Mouse (Mus musculus): Measurements from ENCODE around the gene Miga2. TPM values are rescaled to one million over a fixed set of nuclear protein-coding genes. Genes with fewer than 3 reads are reported as not detected.

Gene Miga2
- polyA plus RNA-seq, 1 experiment from 2014 or later = 16.8 TPM

GRCm38 (mm10) chr2:30413038-30413973, 49.3 kb downstream of the Miga2 start:
- TF ChIP-seq CTCF (IDR thresholded peaks at IDR 0.05; ENCODE audit: low read depth) (0 out of 2 replicates have a peak, but pooled peaks have one; percentile 16), EP300 (optimal IDR thresholded peaks at IDR 0.05) (no peak)
- DNase-seq (ENCODE audit: low spot score) (no peak), ATAC-seq (ENCODE audit: low FRiP score, low TSS enrichment) (no peak)
- H3K4me2 ChIP-seq (replicated peaks; ENCODE audit: low read depth) = no peak overlapping the region
- no peak overlapping the region for H3K4me3 ChIP-seq (ENCODE audit: low read depth, low read length)
- no peak overlapping the region for H3K27ac ChIP-seq (replicated peaks)
- H3K4me1 ChIP-seq (replicated peaks; ENCODE audit: control insufficient read depth, insufficient read depth) = no peaks in the 10 kb centered on the region
- no peaks in the 10 kb centered on the region for H3K9me3 ChIP-seq (ENCODE audit: control insufficient read depth, low read length)
- 84% methylated on average over 13 of the region's 16 CpGs for WGBS
- no peak overlapping the region for H3K9ac ChIP-seq (ENCODE audit: low read length)
- no peaks in the 10 kb centered on the region for H3K27me3 ChIP-seq (ENCODE audit: control insufficient read depth, insufficient read depth, low read length)
- H3K36me3 ChIP-seq (ENCODE audit: control insufficient read depth, insufficient read depth, low read length) = peaks cover 2% of the 10 kb centered on the region; the same call in 1 of the 2 replicates

- no peak overlapping the region for H3K27ac ChIP-seq (replicated peaks)
- WGBS = 67% methylated on average over 4 of the region's 4 CpGs
- no peak for ATAC-seq (ENCODE audit: low FRiP score, low TSS enrichment)
- no peaks in the 10 kb centered on the region for H3K27me3 ChIP-seq (ENCODE audit: control insufficient read depth, insufficient read depth, low read length)
- no peak for DNase-seq (ENCODE audit: low spot score)
- H3K36me3 ChIP-seq (ENCODE audit: control insufficient read depth, insufficient read depth, low read length) = peaks cover 2% of the 10 kb centered on the region; the same call in 1 of the 2 replicates
- H3K4me2 ChIP-seq (replicated peaks; ENCODE audit: low read depth) = no peak overlapping the region
- no peak for TF ChIP-seq CTCF (IDR thresholded peaks at IDR 0.05; ENCODE audit: low read depth)
- no peak for TF ChIP-seq EP300 (optimal IDR thresholded peaks at IDR 0.05)
- H3K9ac ChIP-seq (ENCODE audit: low read length) = no peak overlapping the region
- H3K4me3 ChIP-seq (ENCODE audit: low read depth, low read length) = no peak overlapping the region
- no peaks in the 10 kb centered on the region; the same call in 1 of the 2 replicates for H3K4me1 ChIP-seq (replicated peaks; ENCODE audit: control insufficient read depth, insufficient read depth)
- no peaks in the 10 kb centered on the region for H3K9me3 ChIP-seq (ENCODE audit: control insufficient read depth, low read length)
These were observed 50.1 kb downstream of the Miga2 start for GRCm38 (mm10) chr2:30414101-30414500.

GRCm38 (mm10) chr2:30414681-30415080, 50.6 kb downstream of the Miga2 start:
- Histone ChIP-seq H3K27me3 (ENCODE audit: control insufficient read depth, insufficient read depth, low read length) (no peaks in the 10 kb centered on the region), H3K27ac (replicated peaks) (peak overlapping the region; percentile 94; the same call in 1 of the 2 replicates), H3K36me3 (ENCODE audit: control insufficient read depth, insufficient read depth, low read length) (peaks cover 2% of the 10 kb centered on the region; the same call in 1 of the 2 replicates), H3K9me3 (ENCODE audit: control insufficient read depth, low read length) (no peaks in the 10 kb centered on the region), H3K9ac (ENCODE audit: low read length) (peak overlapping the region; percentile 90), H3K4me3 (ENCODE audit: low read depth, low read length) (peak overlapping the region; percentile 95), H3K4me1 (replicated peaks; ENCODE audit: control insufficient read depth, insufficient read depth) (no peaks in the 10 kb centered on the region; the same call in 1 of the 2 replicates), H3K4me2 (replicated peaks; ENCODE audit: low read depth) (peak overlapping the region; percentile 79)
- no peak for DNase-seq (ENCODE audit: low spot score)
- 54% methylated on average over 5 of the region's 5 CpGs for WGBS
- no peak for TF ChIP-seq CTCF (IDR thresholded peaks at IDR 0.05; ENCODE audit: low read depth)
- ATAC-seq (ENCODE audit: low FRiP score, low TSS enrichment) = no peak

- Histone ChIP-seq H3K36me3 (ENCODE audit: control insufficient read depth, insufficient read depth, low read length) (peaks cover 2% of the 10 kb centered on the region; the same call in 1 of the 2 replicates), H3K4me1 (replicated peaks; ENCODE audit: control insufficient read depth, insufficient read depth) (no peaks in the 10 kb centered on the region; the same call in 1 of the 2 replicates), H3K27ac (replicated peaks) (peak within 1 kb of the TSS; percentile 94), H3K4me2 (replicated peaks; ENCODE audit: low read depth) (peak within 1 kb of the TSS; percentile 79), H3K9ac (ENCODE audit: low read length) (peak within 1 kb of the TSS; percentile 90), H3K27me3 (ENCODE audit: control insufficient read depth, insufficient read depth, low read length) (no peaks in the 10 kb centered on the region), H3K4me3 (ENCODE audit: low read depth, low read length) (peak within 1 kb of the TSS; percentile 95), H3K9me3 (ENCODE audit: control insufficient read depth, low read length) (no peaks in the 10 kb centered on the region)
- DNase-seq (ENCODE audit: low spot score) (peak; percentile 94), ATAC-seq (ENCODE audit: low FRiP score, low TSS enrichment) (peak; percentile 91)
- no peak for TF ChIP-seq EP300 (optimal IDR thresholded peaks at IDR 0.05)
- no peak for TF ChIP-seq CTCF (IDR thresholded peaks at IDR 0.05; ENCODE audit: low read depth)
- WGBS = under 1% methylated on average over 51 of the region's 58 CpGs
These were observed 51.3 kb downstream of the Miga2 start, which contains the start of gene Crat for GRCm38 (mm10) chr2:30415157-30415935. Gene Crat, minus strand, starts transcription at chr2:30415813.

GRCm38 (mm10) chr2:30415936-30416648, 52.1 kb downstream of the Miga2 start, which contains the start of gene Ptpa:
Gene Ptpa, plus strand, starts transcription at chr2:30416039.
- ATAC-seq (ENCODE audit: low FRiP score, low TSS enrichment) (peak; percentile 87), DNase-seq (ENCODE audit: low spot score) (peak; percentile 93)
- Histone ChIP-seq H3K27me3 (ENCODE audit: control insufficient read depth, insufficient read depth, low read length) (no peaks in the 10 kb centered on the region), H3K4me1 (replicated peaks; ENCODE audit: control insufficient read depth, insufficient read depth) (no peaks in the 10 kb centered on the region; the same call in 1 of the 2 replicates), H3K27ac (replicated peaks) (peak within 1 kb of the TSS; percentile 94), H3K36me3 (ENCODE audit: control insufficient read depth, insufficient read depth, low read length) (peaks cover 2% of the 10 kb centered on the region; the same call in 1 of the 2 replicates), H3K9ac (ENCODE audit: low read length) (peak within 1 kb of the TSS; percentile 90), H3K4me2 (replicated peaks; ENCODE audit: low read depth) (peak within 1 kb of the TSS; percentile 79), H3K9me3 (ENCODE audit: control insufficient read depth, low read length) (no peaks in the 10 kb centered on the region), H3K4me3 (ENCODE audit: low read depth, low read length) (peak within 1 kb of the TSS; percentile 95)
- WGBS = under 1% methylated on average over 61 of the region's 67 CpGs
- TF ChIP-seq EP300 (optimal IDR thresholded peaks at IDR 0.05) (no peak), CTCF (IDR thresholded peaks at IDR 0.05; ENCODE audit: low read depth) (0 out of 2 replicates have a peak, but pooled peaks have one; percentile 4)

Data from stomach, postnatal 0 days (tissue).